28 mouse cellular contexts compared by ENCODE assay signal in the genomic region with DNA sequence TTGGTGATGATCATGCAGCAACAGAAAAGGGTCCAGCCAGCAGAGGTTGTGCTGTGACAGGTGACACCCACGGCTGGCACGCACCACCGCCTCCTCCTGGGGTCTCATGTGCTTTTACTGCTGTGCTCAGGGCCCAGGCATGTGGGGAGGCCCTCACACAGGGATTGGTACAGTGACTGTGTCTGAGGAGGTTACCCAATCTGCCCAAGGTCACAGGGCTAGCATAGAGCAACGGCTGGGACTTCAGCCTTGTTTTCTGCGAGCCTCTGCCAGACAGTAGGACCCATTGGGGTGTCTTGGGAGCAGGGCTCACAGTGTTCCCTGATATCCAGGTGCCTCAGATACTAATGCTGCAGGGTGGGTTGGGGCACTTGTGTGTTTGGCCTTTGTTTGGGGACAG. TPM values are rescaled to one million over a fixed set of nuclear protein-coding genes. Genes with fewer than 3 reads are reported as not detected.
DNase-seq lines count a peak whose midpoint lies in the region; ATAC-seq and TF ChIP-seq lines count a peak whose summit lies in the region.
"Had no signal": no experiment of that assay in that cellular context is flagged by ENCODE, and none has a peak within 500 bp of the region (broad histone marks: within the 10 kb centered on the region; RNA-seq: fewer than 3 reads in every experiment).

No protein-coding gene starts in this region.

- H3K36me3 ChIP-seq in liver, adult 2 months (ENCODE audit: control insufficient read depth, insufficient read depth, low read length), result peaks cover 5% of the 10 kb centered on the region; the same call in 1 of the 2 replicates
- H3K36me3 ChIP-seq in liver, embryonic 12.5 days, result no peaks in the 10 kb centered on the region
- no peaks in the 10 kb centered on the region for H3K36me3 ChIP-seq in kidney, adult 2 months (ENCODE audit: control insufficient read depth, insufficient read depth, low read length)
- H3K36me3 ChIP-seq: forebrain, embryonic 10.5 days; G1E; heart, embryonic 10.5 days; heart, embryonic 13.5 days had no signal

- H3K4me3 ChIP-seq in liver, adult 2 months (ENCODE audit: insufficient read depth, low read depth, low read length), result peak overlapping the region; percentile 37; the same call in 1 of the 2 replicates
- H3K4me3 ChIP-seq in liver, embryonic 12.5 days, result no peak overlapping the region
- H3K4me3 ChIP-seq in kidney, adult 2 months (ENCODE audit: insufficient read depth, low read depth, low read length), result no peak overlapping the region
- H3K4me3 ChIP-seq: forebrain, embryonic 10.5 days; forebrain, embryonic 13.5 days; heart, adult 2 months; heart, embryonic 10.5 days; heart, embryonic 13.5 days had no signal

- no peak for ATAC-seq in liver, embryonic 12.5 days
- ATAC-seq: forebrain, embryonic 13.5 days; forebrain, embryonic 16.5 days; intestine, postnatal 0 days; Patski had no signal

- H3K4me1 ChIP-seq in liver, adult 2 months (ENCODE audit: control insufficient read depth, insufficient read depth, low read length), result peaks cover 33% of the 10 kb centered on the region
- H3K4me1 ChIP-seq in liver, embryonic 12.5 days, result no peaks in the 10 kb centered on the region; the same call in 1 of the 2 replicates
- H3K4me1 ChIP-seq in kidney, adult 2 months (ENCODE audit: control insufficient read depth, insufficient read depth, low read length), result peaks cover 7% of the 10 kb centered on the region; the same call in 1 of the 2 replicates

- peaks cover 11% of the 10 kb centered on the region for H3K79me2 ChIP-seq in liver, adult 2 months (ENCODE audit: control insufficient read depth, insufficient read depth, low read length)

- no peaks in the 10 kb centered on the region for H3K9me3 ChIP-seq in liver, embryonic 12.5 days (replicated peaks)
- H3K9me3 ChIP-seq: forebrain, embryonic 10.5 days; forebrain, embryonic 13.5 days; G1E; heart, embryonic 10.5 days; heart, embryonic 13.5 days had no signal

- TF ChIP-seq POLR2A in liver, adult 2 months (IDR thresholded peaks at IDR 0.05; ENCODE audit: extremely low read depth, insufficient read depth, low read length), result no peak
- no peak for TF ChIP-seq POLR2A in kidney, adult 2 months (IDR thresholded peaks at IDR 0.05; ENCODE audit: low read depth, low read length)

- no peak for TF ChIP-seq CTCF in liver, adult 2 months (IDR thresholded peaks at IDR 0.05; ENCODE audit: low read depth, low read length)
- TF ChIP-seq CTCF in kidney, adult 2 months (conservative IDR thresholded peaks at IDR 0.05; ENCODE audit: insufficient read depth, insufficient read length, low read depth, low read length), result no peak

- 28% methylated on average over 5 of the region's 5 CpGs for WGBS in liver, adult 2 months
- WGBS in liver, embryonic 12.5 days (ENCODE audit: insufficient replicate concordance), result 77% methylated on average over 5 of the region's 5 CpGs
- WGBS in kidney, adult 2 months, result 69% methylated on average over 5 of the region's 5 CpGs

- no peak overlapping the region for H3K4me2 ChIP-seq in liver, embryonic 12.5 days
- H3K4me2 ChIP-seq: forebrain, embryonic 13.5 days; heart, embryonic 13.5 days; hindbrain, embryonic 14.5 days had no signal

- H3K27me3 ChIP-seq in liver, adult 2 months (ENCODE audit: control insufficient read depth, insufficient read depth, low read length), result no peaks in the 10 kb centered on the region
- peaks cover 47% of the 10 kb centered on the region for H3K27me3 ChIP-seq in liver, embryonic 12.5 days (replicated peaks)
- no peaks in the 10 kb centered on the region for H3K27me3 ChIP-seq in kidney, adult 2 months (replicated peaks; ENCODE audit: control insufficient read depth, insufficient read depth, low read length)

- DNase-seq in liver, adult 2 months (ENCODE audit: extremely low read depth, low read depth, low spot score), result peak; percentile 89
- peak; percentile 67 for DNase-seq in adrenal gland, adult 8-10 months
- peak; percentile 52 for DNase-seq in adrenal gland, postnatal 25 days
- no peak for DNase-seq in kidney, adult 2 months
- DNase-seq in right cerebral cortex, postnatal 10 days (ENCODE audit: low spot score in 2 of 2), result no peak
- DNase-seq: B cell, adult 2 months; cerebellum, adult 11-12 months; cerebellum, adult 8-10 months; cerebellum, postnatal 10 days; cerebellum, postnatal 36 days; gastrocnemius, postnatal 10 days; gastrocnemius, postnatal 36 days; heart, adult 2 months; heart, postnatal 14 days; heart, postnatal 4 days had no signal

- H3K9ac ChIP-seq in liver, adult 2 months (ENCODE audit: low read depth, low read length), result peak overlapping the region; percentile 60
- H3K9ac ChIP-seq in liver, embryonic 12.5 days, result no peak overlapping the region
- H3K9ac ChIP-seq: forebrain, embryonic 13.5 days; heart, embryonic 13.5 days; hindbrain, embryonic 14.5 days had no signal

- peak overlapping the region; percentile 57 for H3K27ac ChIP-seq in liver, adult 2 months (replicated peaks; ENCODE audit: insufficient read depth, low read depth, low read length)
- H3K27ac ChIP-seq in liver, embryonic 12.5 days, result no peak overlapping the region
- no peak overlapping the region for H3K27ac ChIP-seq in kidney, adult 2 months (ENCODE audit: insufficient read depth, low read depth, low read length)
- H3K27ac ChIP-seq: forebrain, embryonic 10.5 days; forebrain, embryonic 13.5 days; heart, adult 2 months; heart, embryonic 10.5 days; heart, embryonic 13.5 days; hindbrain, embryonic 14.5 days had no signal

RNA-seq across cellular contexts. Expression of a gene that starts 4.8 kb away (rescaled TPM):
- 162 and 179 TPM in 2 replicates for total RNA-seq in liver, adult 2 months (2014; rRNA removed)
- 398 and 612 TPM in 2 replicates for polyA plus RNA-seq in liver, adult 2 months (2012; rRNA removed)
- 0.46 and 0.50 TPM in 2 replicates for polyA plus RNA-seq in liver, embryonic 12.5 days (2016; fragmentation: Nextera tagmentation; extraction: Ambion mirVana)
- total RNA-seq in adrenal gland, adult 8-10 months (2022), result 10 to 100 TPM in 2 of 4 experiments, 1 to 10 TPM in 1, under 1 TPM in 1; 0.22 to 19.3 (median 7.5) TPM
- 35.6 and 47.0 TPM in 2 replicates for total RNA-seq in adrenal gland, postnatal 25 days (2021)
- polyA plus RNA-seq in kidney, adult 2 months (2012; rRNA removed), result 39.2 and 52.5 TPM in 2 replicates
- total RNA-seq: CH12.LX; gastrocnemius, adult 18-20 months; granulocyte monocyte progenitor cell, adult 5-6 weeks had no signal
- polyA plus RNA-seq: G1E had no signal

RNA-seq across cellular contexts. Expression of a gene that starts 34.7 kb away (rescaled TPM):
- total RNA-seq in liver, adult 2 months (2014; rRNA removed), result 0.27 and 0.28 TPM in 2 replicates
- polyA plus RNA-seq in liver, adult 2 months (2012; rRNA removed), result 0.77 and 0.84 TPM in 2 replicates
- 0.44 and 0.51 TPM in 2 replicates for polyA plus RNA-seq in liver, embryonic 12.5 days (2016; fragmentation: Nextera tagmentation; extraction: Ambion mirVana)
- total RNA-seq in adrenal gland, adult 8-10 months (2022), result 10 to 100 TPM; 11.4 to 19.1 (median 14.7) TPM
- total RNA-seq in adrenal gland, postnatal 25 days (2021), result 7.4 and 13.7 TPM in 2 replicates
- 3.8 and 4.2 TPM in 2 replicates for polyA plus RNA-seq in kidney, adult 2 months (2012; rRNA removed)
- total RNA-seq: CH12.LX; G1E; granulocyte monocyte progenitor cell, adult 5-6 weeks had no signal
- polyA plus RNA-seq: G1E had no signal

Comparison
In these comparisons a context has a peak if more than half of its experiments do, and no peak if none do; other contexts are left out.
1. DNase-seq: peak in liver, adult 2 months (single experiment), adrenal gland, adult 8-10 months (single experiment) and adrenal gland, postnatal 25 days (single experiment); none in kidney, adult 2 months (single experiment) and right cerebral cortex, postnatal 10 days (0 of 2).